Mouse (Mus musculus): ENCODE results near the gene Chn2.

Gene Chn2

GRCm38 (mm10) chr6:54078269-54078668 lies 38.9 kb downstream of the Chn2 start:
- DNase-seq: no peak

- no peak for DNase-seq
Observed at GRCm38 (mm10) chr6:54079881-54080280, 40.5 kb downstream of the Chn2 start.

DNA sequence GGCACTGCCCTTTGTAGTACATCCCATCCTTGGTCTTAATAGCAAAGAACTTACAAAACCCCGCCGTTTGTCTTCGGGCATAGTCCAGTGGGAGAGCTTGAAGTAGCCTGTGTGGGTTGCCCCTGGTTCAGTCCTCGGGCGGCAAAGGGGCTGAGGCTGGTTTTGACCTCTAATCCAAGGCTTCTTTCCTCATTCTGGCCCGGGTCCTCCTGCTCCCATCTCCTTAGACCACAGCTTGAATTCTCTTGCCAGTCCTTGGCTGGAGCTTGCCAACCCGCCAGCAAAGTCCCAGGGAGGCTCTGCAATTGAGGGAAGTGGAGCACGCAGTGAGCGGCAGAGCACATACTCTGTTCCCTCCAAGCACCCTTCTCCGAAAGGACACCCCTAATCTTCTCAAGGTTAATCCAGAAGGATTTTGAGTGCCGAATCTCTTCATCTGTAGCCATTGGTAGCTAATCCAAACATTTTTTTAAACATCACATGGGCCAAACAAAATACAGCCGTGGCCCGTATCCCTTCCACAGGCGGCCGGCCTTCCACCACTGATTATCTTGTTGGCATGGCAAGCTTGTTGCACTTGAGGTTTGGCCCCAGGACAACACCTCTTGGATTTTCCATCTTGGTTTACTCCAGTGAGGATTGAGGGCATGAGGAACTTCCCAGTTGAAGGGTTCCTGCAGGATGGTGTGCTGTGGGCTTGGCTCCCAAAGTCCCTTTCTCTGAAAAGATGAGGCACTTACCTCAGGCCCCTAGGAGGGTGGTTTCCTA lies 41.3 kb downstream of the Chn2 start:
- DNase-seq: no peak

- DNase-seq: peak in 1 of 2 experiments; percentile 45
Observed at GRCm38 (mm10) chr6:54082576-54082975, 43.2 kb downstream of the Chn2 start.

DNA sequence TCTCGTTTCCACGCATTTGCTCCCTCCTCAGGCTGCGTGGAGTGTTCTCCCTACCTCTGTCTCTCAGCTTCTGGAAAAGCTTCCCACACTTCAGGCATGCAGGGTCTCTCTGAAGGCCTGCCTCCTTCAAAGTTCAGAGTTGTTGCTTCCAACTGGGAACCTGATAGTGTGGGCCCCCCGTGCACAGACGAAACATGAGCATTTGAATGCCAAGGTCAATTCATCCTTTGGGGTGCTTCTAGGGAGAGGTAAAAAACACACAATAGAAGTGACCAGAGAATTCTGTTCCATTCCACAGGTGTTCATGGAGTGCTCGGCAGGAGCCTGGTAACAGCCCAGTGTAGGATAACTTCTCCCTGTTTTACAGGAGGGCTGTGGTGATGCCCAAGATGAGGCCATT lies 44.7 kb downstream of the Chn2 start:
- DNase-seq: no peak

GRCm38 (mm10) chr6:54085009-54085408 lies 45.7 kb downstream of the Chn2 start:
- DNase-seq: no peak

DNA sequence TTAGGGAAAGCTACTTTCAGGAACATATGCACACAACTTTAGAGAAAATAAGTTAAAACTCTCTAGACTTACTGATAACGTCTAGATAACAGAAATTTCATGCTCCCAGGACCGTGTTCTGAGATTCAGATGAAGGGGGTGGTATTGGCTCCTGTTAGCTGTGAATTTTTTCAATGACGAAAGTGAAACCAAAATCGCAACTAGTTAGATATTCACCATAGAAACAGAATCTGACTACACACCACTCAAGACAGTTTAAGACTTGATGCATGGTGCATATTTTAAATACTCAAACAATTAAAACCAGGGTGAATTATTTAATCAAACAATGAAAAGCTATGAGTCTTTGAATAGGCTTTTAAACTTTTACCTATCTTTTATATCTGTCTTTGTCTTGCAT lies 48.8 kb downstream of the Chn2 start:
- no peak for DNase-seq

DNA sequence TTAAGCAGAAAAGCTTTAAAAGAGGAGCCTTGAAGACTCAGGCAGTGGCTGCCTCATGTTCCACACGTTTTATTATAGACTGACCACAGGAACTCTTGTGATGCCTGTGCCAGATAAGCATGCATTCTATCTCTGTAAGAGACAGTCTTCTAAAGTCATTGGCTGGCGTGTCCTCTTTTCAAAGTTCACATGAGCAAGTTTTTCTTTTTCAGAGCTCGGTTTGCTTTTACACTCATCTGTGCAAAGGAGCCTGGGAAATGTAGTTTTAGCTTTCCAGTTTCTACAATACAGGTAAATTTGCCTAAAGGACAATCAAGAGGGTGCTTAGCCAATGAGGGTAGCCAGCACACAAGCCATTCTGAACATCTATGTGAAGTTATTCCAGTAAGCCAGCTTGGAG lies 51.5 kb downstream of the Chn2 start:
- DNase-seq: no peak

DNA sequence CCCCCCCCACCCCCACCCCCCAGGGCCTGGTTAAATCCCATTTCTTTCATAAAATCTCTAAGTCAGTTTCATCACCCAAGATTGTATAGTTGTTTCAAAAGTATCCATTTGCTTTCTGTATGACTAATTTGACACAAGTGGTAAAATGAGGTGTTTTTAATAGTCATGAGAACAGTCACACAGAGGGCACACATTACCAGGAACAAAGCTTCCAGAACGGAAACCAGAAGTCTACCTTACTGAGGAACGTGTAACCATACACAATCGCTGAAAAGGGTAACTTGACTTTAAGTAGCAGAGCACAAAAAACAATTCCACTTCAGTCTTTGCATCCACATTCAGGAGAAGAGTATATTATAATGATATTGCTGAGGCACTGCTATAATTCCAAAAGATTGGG lies 53.6 kb downstream of the Chn2 start:
- DNase-seq: no peak

GRCm38 (mm10) chr6:54096147-54096761 lies 56.9 kb downstream of the Chn2 start:
- no peak for DNase-seq

DNA sequence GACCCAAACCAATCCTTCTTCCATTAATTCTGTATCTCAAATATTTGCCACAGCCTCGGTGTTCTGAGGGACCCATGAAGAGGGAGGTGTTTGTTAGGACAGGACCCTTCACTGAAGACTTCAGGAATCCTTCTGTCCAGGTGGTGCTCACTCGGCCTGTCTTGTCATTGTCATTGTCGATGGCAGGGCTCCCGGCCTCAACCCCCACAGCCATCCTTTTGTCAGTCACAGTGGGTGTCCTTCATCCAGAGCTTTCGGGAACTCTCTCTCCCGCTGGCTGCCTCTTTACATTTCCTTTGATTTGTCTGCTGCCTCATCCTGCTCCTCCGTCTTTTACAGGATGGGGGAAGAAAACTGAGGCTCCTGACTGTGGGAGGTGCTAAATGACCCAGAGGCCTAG lies 57.5 kb downstream of the Chn2 start:
- DNase-seq: no peak

DNA sequence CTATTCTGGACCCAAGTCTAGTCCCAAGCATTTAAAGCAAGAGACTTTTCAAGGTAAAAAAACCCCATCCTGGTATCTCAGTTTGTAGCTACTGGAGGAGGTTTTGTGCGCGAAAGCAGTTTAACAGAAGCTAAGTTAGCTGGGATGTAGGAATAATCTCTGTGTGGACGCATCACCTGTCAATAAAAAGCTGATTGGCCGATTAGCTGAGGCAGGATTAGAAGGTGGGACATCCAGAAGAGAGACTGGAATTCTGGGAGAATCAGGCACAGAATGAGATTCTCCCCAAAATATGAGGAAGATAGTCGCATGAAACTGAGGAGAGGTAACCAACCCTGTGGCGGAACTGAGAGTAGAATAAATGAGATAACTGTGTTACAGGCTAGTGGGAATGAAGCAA lies 59.0 kb downstream of the Chn2 start:
- DNase-seq: no peak

- DNase-seq: peak; percentile 52 to 69
Observed at GRCm38 (mm10) chr6:54099659-54100058, 60.3 kb downstream of the Chn2 start.

GRCm38 (mm10) chr6:54102210-54102609 lies 62.9 kb downstream of the Chn2 start:
- DNase-seq: no peak

- DNase-seq: peak in 1 of 2 experiments; percentile 21
Observed at GRCm38 (mm10) chr6:54103276-54103975, 64.1 kb downstream of the Chn2 start.

- no peak for DNase-seq
Observed at GRCm38 (mm10) chr6:54111416-54111984, 72.1 kb downstream of the Chn2 start.

GRCm38 (mm10) chr6:54113338-54113737 lies 74.0 kb downstream of the Chn2 start:
- no peak for DNase-seq

- no peak for DNase-seq
Observed at GRCm38 (mm10) chr6:54114412-54114811, 75.1 kb downstream of the Chn2 start.

DNA sequence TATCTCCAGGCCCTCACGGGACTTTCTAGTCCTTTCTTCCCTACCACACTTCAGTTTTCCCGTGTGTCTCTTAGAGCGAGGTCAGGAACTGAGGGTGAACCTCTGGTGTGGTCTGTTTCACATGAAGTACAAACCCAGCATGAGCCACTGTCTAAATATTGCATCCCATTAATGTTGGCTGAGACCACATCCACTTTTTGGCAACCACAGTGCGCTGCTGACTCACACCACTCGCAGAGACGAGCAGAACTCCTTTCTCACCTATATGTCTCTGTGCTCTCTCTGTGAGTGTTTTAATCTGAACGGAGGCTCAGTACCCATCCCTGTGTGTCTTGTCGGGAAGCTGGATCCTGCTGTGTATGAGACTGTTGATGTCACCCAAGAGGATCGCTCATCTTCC lies 76.9 kb downstream of the Chn2 start:
- DNase-seq: peak in 1 of 2 experiments; percentile 24

DNA sequence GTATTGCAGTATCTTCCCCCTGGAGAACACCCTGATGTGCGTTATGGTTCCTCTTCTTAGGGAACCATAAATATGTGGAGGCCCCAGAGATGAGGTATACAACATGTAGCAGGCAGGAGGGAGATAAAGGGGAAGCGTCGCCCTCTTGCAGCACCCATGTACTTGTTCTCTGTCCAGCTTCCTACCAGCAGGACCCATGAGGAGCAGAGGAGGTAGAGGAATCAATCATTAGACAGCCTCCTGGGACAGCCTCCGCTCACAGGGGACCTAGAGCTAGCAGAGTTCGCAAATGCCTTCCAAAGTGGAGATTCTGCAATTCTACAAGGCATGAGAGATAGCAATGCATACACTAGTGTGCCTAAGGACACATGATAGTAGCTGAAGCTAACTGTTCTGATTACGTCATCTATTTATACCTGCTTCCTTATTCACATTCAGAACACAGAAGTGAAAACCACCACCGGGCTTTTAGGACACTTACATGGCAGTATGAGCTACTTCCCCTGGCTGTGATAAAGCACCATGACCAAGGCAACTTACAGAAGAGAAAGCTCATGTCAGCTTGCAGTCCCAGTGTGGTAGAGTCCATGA lies 77.7 kb downstream of the Chn2 start:
- peak in 1 of 2 experiments; percentile 12 for DNase-seq

GRCm38 (mm10) chr6:54118395-54118794 lies 79.0 kb downstream of the Chn2 start:
- no peak for DNase-seq

GRCm38 (mm10) chr6:54118897-54119296 lies 79.5 kb downstream of the Chn2 start:
- no peak for DNase-seq

DNA sequence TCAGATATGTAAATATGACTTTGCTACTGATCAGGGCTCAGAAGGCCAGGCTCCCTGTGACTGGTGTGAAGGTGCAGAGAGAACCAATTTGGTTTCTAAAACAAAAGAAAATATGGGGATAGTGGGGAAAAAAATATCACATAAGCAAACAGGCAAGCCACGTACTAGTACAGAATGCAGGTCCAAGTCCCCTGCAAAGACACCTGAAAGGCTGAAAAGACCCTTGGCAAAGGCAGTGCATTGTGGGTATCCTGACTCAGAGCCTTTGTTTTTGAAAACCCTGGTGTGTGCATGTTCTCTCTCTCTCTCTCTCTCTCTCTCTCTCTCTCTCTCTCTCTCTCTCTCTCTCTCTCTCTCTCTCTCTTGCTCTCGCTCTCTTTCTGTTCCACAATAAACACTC lies 80.1 kb downstream of the Chn2 start:
- no peak for DNase-seq

Measured in lung, postnatal 4 days (tissue).